Mouse (Mus musculus) testis, postnatal 10 days (tissue): ENCODE results near the gene Agrp.

Experiments used
- DNase-seq: peaks from one replicate; pipeline ENCODE4 v3.0.0; 2021; ENCODE audit warnings: low spot score

Agrp gene

DNA sequence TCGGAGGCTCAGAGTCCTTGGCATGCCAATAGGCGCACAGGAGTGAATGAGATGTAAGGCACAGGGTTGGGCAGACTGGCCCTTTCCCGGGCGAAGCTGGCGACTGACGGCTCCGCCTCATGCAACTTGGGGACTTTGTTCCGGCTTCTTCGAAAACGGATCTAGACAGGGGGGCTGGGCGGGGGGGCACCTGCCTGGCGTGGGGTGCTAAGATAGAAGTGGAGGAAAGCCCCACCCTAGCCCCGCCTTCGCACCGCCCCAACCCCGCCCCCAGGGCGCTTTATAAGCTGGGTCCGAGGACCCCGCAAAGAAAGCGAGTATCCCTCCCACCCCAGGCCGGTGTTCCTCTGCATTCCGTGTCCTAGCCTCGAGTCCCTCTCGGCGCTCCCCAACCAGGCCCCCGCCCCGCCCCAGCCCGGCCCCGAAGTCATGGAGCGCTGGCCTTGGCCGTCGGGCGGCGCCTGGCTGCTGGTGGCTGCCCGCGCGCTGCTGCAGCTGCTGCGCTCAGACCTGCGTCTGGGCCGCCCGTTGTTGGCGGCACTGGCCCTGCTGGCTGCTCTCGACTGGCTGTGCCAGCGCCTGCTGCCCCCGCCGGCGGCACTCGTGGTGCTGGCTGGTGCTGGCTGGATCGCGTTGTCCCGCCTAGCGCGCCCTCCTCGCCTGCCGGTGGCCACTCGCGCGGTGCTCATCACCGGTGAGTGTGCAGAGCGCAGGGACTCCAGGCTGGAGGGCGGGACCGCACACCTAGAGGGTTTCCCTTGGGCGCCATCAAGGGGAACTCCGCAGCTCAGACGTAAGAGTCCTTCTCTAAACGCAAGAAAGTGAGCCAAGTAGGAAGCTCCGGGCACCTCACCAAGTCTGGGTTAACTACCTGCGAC lies 118.5 kb downstream of the Agrp start, which contains the start of gene Hsd11b2:
TSS of gene Hsd11b2 (plus strand) at position 320 of the 878 bp plus-strand sequence.
- peak; percentile 66 for DNase-seq

GRCm38 (mm10) chr8:105517346-105517745 lies 119.8 kb downstream of the Agrp start:
- no peak for DNase-seq
